Mouse (Mus musculus): ENCODE measurements around the gene Stx11. TPM values are rescaled to one million over a fixed set of nuclear protein-coding genes. Genes with fewer than 3 reads are reported as not detected.
A peak's percentile ranks its signal among the peaks of the same experiment; 100 is the strongest.

The Stx11 gene
- polyA plus RNA-seq (2012; rRNA removed): 0.16 and 0.19 TPM in 2 replicates

- no peak for DNase-seq (ENCODE audit: extremely low spot score in 1 of 2, low spot score in 1 of 2)
Measured at GRCm38 (mm10) chr10:12964151-12965075, at the start of gene Stx11. Gene Stx11 (minus strand): TSS chr10:12964298.

GRCm38 (mm10) chr10:13008737-13009121 is 44.6 kb upstream of the Stx11 start:
- no peak for DNase-seq (ENCODE audit: extremely low spot score in 1 of 2, low spot score in 1 of 2)

GRCm38 (mm10) chr10:13007876-13008736 is 44.0 kb upstream of the Stx11 start:
- DNase-seq (ENCODE audit: extremely low spot score in 1 of 2, low spot score in 1 of 2): peak; percentile 96 to 98

DNA sequence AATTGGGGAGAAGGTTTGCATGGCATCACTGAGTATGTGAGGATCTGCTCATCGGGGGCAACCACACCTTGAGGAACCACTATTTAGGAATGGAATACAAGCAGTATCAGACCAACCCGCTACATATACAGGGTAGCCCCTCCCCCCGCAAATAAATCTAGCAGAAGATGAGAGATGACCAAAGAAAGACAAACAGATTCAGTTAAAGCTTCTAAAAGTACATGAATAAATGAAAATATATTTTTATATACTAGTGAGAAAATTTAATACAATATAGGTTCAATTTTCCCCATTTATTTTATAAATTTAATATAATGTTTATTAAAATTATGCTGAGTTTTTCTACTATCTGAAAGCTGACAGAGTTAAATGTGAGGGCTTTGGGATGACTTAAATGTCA is 40.9 kb upstream of the Stx11 start, which contains the start of gene Sf3b5:
Gene Sf3b5 (plus strand): TSS at position 301 of the 400 bp plus-strand sequence.
- DNase-seq (ENCODE audit: extremely low spot score in 1 of 2, low spot score in 1 of 2): no peak

DNA sequence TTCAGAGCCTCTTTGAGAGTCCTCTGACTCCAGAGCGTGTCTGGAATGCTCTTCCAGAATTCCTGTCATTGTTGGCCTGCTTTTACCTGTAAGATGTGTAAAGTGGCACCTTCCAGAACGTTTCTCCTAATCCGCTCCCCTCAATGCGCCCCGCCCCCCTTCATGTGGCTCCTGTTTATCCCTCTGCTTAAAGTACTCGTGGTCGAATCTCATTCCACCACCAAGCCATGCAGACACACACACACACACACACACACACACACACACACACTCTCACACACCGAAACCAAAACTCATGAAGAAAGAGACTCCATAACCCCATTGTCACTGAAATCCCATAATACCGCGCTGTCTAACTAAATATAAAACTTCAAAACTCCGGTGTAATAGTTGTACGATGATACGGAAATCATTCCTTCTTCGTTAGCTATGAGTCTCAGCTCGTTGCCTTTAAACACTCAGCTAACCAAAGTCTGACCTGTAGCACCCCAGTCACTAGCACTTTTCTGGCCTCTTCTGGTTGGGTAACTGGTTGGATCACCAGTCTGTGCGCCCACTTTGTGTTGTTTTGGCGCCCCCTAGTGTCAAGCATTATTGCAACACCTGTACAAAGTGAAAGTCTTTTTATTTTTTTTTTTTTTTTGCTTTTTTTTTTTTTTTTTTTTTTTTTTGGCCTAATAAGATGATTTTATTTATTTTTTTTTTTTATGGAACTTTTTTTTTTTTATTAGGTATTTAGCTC is 32.8 kb upstream of the Stx11 start:
- peak in 1 of 2 experiments; percentile 94 for DNase-seq (ENCODE audit: extremely low spot score in 1 of 2, low spot score in 1 of 2)

DNA sequence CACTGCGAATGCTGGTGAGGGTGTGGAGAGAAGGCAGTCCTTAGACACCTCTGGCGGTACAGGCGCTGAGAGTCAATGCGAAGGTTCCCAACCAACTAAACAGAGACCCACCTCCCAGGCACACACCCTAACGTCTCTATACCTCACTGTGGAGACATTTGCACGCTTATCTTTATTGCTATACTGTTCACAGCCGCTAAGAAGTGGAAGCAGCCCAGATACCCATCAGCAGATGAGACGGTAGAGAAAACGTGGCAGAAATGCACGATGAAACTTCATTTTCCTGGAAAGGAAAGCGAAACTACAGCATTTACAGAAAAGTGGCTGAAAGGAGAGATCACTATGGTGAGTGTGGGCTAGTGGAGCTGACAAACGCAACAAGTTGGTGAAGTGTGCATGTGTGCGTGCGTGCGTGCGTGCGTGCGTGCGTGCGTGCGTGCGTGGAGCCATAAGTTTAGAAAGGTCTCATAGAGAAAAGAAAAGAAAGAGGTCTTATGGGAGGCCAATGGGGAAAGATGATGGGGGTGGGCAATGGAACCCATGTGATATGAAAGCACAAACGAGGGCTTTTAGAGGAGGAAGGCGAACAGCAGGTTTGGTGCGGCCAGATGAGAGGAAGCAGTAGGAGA is 29.4 kb upstream of the Stx11 start:
- DNase-seq (ENCODE audit: extremely low spot score in 1 of 2, low spot score in 1 of 2): no peak

DNA sequence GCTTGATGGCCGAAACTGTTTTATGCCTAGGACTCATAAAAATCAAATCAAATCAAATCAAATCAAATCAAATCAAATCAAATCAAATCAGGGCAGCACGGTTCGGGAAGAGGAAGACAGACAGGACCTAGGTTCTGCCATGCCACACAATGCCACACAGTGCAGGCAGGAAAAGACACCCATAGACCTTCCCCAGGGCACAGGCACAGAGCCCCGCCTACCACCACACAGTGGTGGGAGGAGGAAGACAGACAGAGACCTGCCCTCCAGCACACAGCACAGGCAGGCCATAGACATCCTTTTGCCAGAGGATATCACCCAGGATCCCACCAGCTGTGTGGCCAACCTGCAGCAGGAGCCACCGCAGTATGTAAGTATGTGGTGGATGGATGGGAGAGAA is 27.9 kb upstream of the Stx11 start:
- no peak for DNase-seq (ENCODE audit: extremely low spot score in 1 of 2, low spot score in 1 of 2)

GRCm38 (mm10) chr10:12986943-12987342 is 22.8 kb upstream of the Stx11 start:
- DNase-seq (ENCODE audit: extremely low spot score in 1 of 2, low spot score in 1 of 2): no peak

DNA sequence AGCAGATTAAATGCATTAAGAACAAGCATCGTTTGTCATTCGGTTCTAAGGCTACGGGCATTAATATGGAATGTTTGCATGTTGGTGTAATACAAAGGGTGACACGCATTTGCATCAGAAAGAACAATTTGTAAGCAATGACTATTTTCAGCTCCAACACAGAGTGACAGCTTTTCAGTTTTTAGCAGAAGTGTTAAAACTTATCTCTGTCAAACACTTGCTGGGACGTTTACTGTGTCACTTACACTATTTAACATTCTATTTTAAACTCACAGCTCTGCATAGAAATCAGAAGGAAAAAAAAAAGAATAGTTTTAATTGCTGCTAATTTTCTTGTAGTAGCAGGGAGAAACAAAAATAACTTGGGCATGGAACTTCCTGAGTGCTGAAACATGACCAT is 22.4 kb upstream of the Stx11 start:
- DNase-seq (ENCODE audit: extremely low spot score in 1 of 2, low spot score in 1 of 2): no peak

DNA sequence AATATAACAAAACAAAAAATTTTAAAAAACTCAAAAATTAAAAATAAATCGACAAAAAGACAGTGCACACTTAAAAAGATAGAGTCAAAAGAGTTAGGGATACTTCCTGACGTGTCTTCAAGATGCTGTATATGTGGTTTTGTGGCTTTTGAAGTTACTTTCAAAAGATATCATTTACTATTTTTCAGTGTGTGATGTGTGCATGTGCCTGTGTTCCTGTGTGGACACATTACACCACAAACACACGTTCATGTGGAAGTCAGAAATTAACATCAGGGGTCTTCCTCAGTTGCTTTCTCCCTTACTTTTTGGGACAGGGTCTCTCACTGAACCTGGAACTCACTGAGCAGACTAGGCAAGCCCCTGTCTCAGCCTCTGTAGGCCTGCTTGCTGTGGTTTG is 20.9 kb upstream of the Stx11 start:
- DNase-seq (ENCODE audit: extremely low spot score in 1 of 2, low spot score in 1 of 2): no peak

- DNase-seq (ENCODE audit: extremely low spot score in 1 of 2, low spot score in 1 of 2): no peak
Measured at GRCm38 (mm10) chr10:12983516-12983915, 19.4 kb upstream of the Stx11 start.

DNA sequence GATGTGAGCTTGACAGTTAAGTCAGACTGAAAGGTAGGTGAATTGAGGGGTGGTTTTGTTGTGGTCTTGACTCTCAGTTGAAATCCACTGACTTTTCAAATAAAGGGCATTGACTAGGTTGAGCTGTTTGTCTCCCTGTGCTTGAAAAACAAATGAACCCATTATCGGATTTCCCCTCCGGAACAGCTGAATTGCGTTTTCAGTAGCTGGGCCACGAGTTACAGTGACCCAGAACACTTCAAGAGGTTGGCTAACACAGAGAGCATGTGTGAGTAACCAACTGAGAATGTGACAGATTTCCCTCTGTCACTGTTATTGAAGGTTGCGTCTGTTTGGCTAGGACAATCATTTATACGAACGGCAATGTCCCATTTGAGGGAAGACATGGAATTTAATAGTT is 17.0 kb upstream of the Stx11 start:
- DNase-seq (ENCODE audit: extremely low spot score in 1 of 2, low spot score in 1 of 2): no peak

DNA sequence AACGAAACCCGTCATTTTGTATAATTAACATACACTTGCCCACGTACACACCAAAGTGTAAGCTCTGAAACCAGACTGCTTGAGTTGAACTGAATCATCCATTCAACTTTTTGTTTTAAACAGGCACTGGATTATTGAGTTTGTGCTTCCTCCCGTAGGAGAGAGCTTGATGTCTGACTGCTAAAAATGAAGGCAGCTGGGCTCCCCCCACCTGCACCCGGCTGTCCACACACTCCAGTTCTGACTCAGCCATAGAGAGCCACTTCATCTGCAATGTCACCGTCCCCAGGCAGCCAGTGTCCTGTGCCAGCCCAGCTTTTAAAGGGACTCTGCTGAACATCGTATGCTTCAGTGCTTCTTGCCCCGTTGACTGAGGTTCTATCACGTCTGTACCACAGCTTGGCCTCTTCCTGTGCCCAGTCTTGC is 13.7 kb upstream of the Stx11 start:
- DNase-seq (ENCODE audit: extremely low spot score in 1 of 2, low spot score in 1 of 2): peak in 1 of 2 experiments; percentile 53

DNA sequence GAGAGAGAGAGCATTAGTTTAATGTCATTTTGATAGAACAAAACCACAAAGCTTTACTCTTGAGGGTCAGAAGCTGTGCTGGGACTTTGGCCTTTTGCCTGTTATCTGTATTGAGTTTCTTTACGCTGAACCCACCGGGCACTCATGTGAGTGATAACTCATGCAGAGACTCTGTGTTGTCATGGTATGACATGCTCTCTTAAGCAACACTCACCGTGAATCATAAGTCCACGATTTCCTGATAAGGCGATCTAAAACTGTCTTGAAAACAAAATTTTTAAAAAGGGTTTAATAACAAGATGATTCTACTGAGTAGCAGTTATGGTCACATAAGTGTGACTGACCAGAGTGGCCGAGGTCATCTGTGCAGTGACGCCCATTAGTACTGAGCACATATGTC is 12.5 kb upstream of the Stx11 start:
- DNase-seq (ENCODE audit: extremely low spot score in 1 of 2, low spot score in 1 of 2): no peak

DNA sequence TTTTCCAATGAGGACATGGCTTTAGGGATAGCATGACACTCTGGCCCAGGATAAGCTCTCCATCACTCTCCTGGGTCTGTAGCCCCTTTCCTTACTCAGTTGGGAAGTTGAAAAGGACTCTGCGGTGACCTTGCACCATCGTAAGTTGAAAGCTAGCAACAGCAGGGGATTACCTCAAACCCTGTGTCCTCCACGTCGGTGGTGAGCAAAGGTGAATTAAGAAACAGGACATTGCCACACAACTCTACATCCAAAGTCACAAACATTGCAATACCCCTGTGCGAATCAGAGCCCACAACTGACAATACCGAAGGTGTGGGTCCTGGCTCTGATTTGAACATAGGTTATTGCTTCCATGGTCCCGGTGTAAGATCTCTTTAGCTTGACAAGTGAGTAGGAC is 11.9 kb upstream of the Stx11 start:
- DNase-seq (ENCODE audit: extremely low spot score in 1 of 2, low spot score in 1 of 2): no peak

GRCm38 (mm10) chr10:12975461-12975860 is 11.4 kb upstream of the Stx11 start:
- DNase-seq (ENCODE audit: extremely low spot score in 1 of 2, low spot score in 1 of 2): no peak

GRCm38 (mm10) chr10:12974572-12974971 is 10.5 kb upstream of the Stx11 start:
- DNase-seq (ENCODE audit: extremely low spot score in 1 of 2, low spot score in 1 of 2): no peak

DNA sequence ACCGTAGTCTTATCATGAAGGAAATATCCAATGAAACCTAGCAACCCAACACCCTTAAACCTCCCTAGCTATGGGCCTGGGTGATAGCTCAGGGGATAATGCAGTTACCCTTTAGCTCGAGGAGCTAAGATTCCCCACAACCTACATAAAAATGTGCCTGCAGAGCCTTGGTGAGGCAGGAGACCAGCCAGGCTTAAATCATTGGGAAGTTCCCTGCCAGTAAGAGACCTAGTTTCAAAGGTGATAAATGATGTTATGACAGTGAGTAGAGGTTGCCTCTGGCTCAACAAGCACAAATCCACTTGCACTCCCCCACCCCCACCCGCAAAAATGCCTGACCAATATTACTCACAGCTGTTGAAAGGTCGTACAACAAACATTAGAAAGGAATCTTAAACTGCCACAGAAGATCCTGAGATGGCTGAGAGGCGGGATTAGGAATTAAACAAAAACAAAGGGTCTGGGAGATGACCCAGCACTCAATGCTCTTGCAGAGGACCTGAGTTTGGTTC is 1.6 kb upstream of the Stx11 start:
- no peak for DNase-seq (ENCODE audit: extremely low spot score in 1 of 2, low spot score in 1 of 2)

DNA sequence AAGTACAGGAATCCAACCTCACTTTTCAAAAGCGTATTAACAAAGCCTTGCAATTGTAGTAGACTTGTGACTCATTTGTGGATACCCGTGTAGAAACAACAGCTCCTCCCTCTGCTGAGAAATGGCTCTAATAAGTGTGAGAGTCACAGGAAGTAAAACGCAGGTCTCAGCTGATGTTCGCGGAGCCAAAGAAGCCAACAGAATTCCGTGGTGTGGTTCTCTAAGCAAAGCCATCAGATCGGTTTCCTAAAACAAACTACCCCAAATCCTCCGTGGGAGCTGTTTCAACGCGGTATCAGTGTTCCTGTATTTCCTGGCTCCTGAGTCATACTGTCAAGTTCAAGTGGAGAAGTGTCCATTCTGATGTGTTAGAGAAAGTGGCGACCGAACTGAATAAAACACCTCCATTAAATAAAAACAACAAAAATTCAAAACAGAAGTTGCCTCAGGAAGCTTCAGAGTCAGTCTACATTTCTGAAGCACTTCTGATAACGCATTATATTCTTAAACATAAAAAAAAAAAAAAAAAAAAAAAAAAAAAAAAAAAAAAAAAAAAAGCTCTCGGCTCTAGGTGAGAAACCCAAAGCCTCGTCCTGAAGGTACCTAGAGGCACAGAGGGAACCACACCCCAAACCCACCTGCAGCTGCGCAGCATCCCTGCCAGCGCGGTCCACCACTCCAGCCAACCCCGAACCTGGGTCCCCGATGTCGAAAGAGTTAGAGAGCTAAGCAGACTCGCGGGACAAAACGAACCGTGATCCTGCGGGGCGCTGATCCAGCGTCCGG is 543 bp downstream of the Stx11 start:
- no peak for DNase-seq (ENCODE audit: extremely low spot score in 1 of 2, low spot score in 1 of 2)
